Mouse (Mus musculus) gastrocnemius, postnatal 36 days (tissue): Measurements from ENCODE around the gene Hoxd3. TPM values are rescaled to one million over a fixed set of nuclear protein-coding genes. Genes with fewer than 3 reads are reported as not detected.

Experiments used
- DNase-seq, 2 experiments: peaks; one replicate each; pipeline ENCODE4 v3.0.0; 2022
- intact Hi-C: fragments of 180-260 bp; cut with DNase I; formaldehyde crosslinking; loops from one replicate; pipeline ENCODE4 v1.15.1; 2025
- microRNA-seq, 2 experiments: library from miRNA; unstranded; fragments of <30 nt; microRNA quantifications; one replicate each; pipeline ENCODE4 v1.2.0; 2021
- total RNA-seq, 2 experiments: library from RNA; stranded (reverse); gene quantifications; 2 replicates each; pipeline ENCODE4 v1.2.3; 2021

Hoxd3 gene
- total RNA-seq, 2 experiments from 2014 or later = 0.32 TPM; not detected in 1

GRCm38 (mm10) chr2:74760146-74760545 lies 48.4 kb downstream of the Hoxd3 start:
- intact Hi-C loops = no loop called here
- no peak for DNase-seq

- DNase-seq = no peak
- intact Hi-C loops = no loop called here
Observed at GRCm38 (mm10) chr2:74761941-74762340, 50.2 kb downstream of the Hoxd3 start.

- no peak for DNase-seq
- intact Hi-C loops = no loop called here
Observed at GRCm38 (mm10) chr2:74762522-74763244, 51.0 kb downstream of the Hoxd3 start, which contains the start of gene Hoxd1. Hoxd1 (plus strand) TSS chr2:74762980.

GRCm38 (mm10) chr2:74763245-74763735 lies 51.6 kb downstream of the Hoxd3 start:
- intact Hi-C loops = no loop called here
- DNase-seq = no peak

GRCm38 (mm10) chr2:74763976-74764375 lies 52.2 kb downstream of the Hoxd3 start:
- no peak for DNase-seq
- intact Hi-C loops = no loop called here

- no peak for DNase-seq
- intact Hi-C loops = no loop called here
Observed at GRCm38 (mm10) chr2:74774359-74774758, 62.6 kb downstream of the Hoxd3 start.

GRCm38 (mm10) chr2:74777536-74778275 lies 66.0 kb downstream of the Hoxd3 start:
- no peak for DNase-seq
- intact Hi-C loops = no loop called here

- DNase-seq = no peak
- intact Hi-C loops = loop anchor here (1.0 kb wide), 1 partner anchor 30 kb away; no protein-coding TSS in a partner anchor
Observed at GRCm38 (mm10) chr2:74781386-74781785, 69.7 kb downstream of the Hoxd3 start.

- intact Hi-C loops = no loop called here
- peak in 1 of 2 experiments; percentile 5 for DNase-seq
Observed at GRCm38 (mm10) chr2:74795531-74795930, 83.8 kb downstream of the Hoxd3 start.

Small RNA genes within 50 kb of the gene (microRNA-seq; reads per million reads assigned to microRNA genes)
- gene Gm44463 (0 reads per million in 2 experiments), gene Mir10b (17,226 to 26,347 reads per million in 2 experiments)

Other genes starting within 250 kb of the Hoxd3 start
- 10 to 100 TPM; 47.6 to 50.4 TPM for gene Lnpk, start 132.5 kb upstream of the Hoxd3 start, total RNA-seq
- gene Evx2, start 52.4 kb upstream of the Hoxd3 start, total RNA-seq = not detected
- gene Hoxd13, start 43.6 kb upstream of the Hoxd3 start, total RNA-seq = not detected
- gene Hoxd12, start 36.9 kb upstream of the Hoxd3 start, total RNA-seq = not detected
- not detected for gene Hoxd11, start 32.4 kb upstream of the Hoxd3 start, total RNA-seq
- 1 to 10 TPM; 3.8 to 4.6 TPM for gene Hoxd10, start 20.0 kb upstream of the Hoxd3 start, total RNA-seq
- gene Hoxd9, start 14.2 kb upstream of the Hoxd3 start, total RNA-seq = 10 to 100 TPM; 16.7 to 16.8 TPM
- 10 to 100 TPM; 38.1 to 38.5 TPM for gene Hoxd8, start 7.3 kb upstream of the Hoxd3 start, total RNA-seq
- gene Hoxd4, start within 50 bp of the Hoxd3 start, total RNA-seq = 1 to 10 TPM; 1.1 to 1.5 TPM
- under 1 TPM in 1 of 2 experiments, not detected in 1; 0.12 TPM for gene Gm28230, start 14.8 kb downstream of the Hoxd3 start, total RNA-seq
- gene Hoxd1, start 51.1 kb downstream of the Hoxd3 start, total RNA-seq = not detected
- gene Mtx2, start 113.9 kb downstream of the Hoxd3 start, total RNA-seq = 10 to 100 TPM; 26.1 to 32.9 TPM